Mouse (Mus musculus) limb, embryonic 11.5 days (tissue): ENCODE measurements at regions not wholly inside any gene's neighbourhood (a gene's known extent, or its start where the extent isn't known, plus 50 kb on each side); places are given as distances from the start of the nearest gene placed in this dataset.

Source experiments
- ATAC-seq: fragments of 200-750 bp; cut with Nextera tagmentation; 2 replicates; pipeline ENCODE4 v1.8.0; 2017; ENCODE audit warnings: low read depth; ENCODE audit not compliant: insufficient number of reproducible peaks, low FRiP score, low TSS enrichment
- DNase-seq: peaks from one replicate; pipeline ENCODE4 v3.0.0-alpha.2; 2015; ENCODE audit warnings: low spot score
- H3K27ac ChIP-seq: fragments of 300-500 bp; sonication (generic); replicated peaks from 2 replicates; pipeline ENCODE4 v1.5.1; 2014; ENCODE audit warnings: low read depth, mild to moderate bottlenecking, low read length
- H3K27me3 ChIP-seq: fragments of 300-500 bp; sonication (generic); 2 replicates; pipeline ENCODE4 v1.6.1; 2014; ENCODE audit warnings: mild to moderate bottlenecking, low read length, mixed read lengths; ENCODE audit not compliant: control insufficient read depth, insufficient read depth
- H3K36me3 ChIP-seq: fragments of 300-500 bp; sonication (generic); 2 replicates; pipeline ENCODE4 v1.6.1; 2014; ENCODE audit warnings: mild to moderate bottlenecking, low read length, moderate library complexity, mixed read lengths; ENCODE audit not compliant: control insufficient read depth, insufficient read depth
- H3K4me1 ChIP-seq: fragments of 300-500 bp; sonication (generic); 2 replicates; pipeline ENCODE4 v1.6.1; 2014; ENCODE audit warnings: low read length, mixed read lengths; ENCODE audit not compliant: control insufficient read depth, insufficient read depth
- H3K4me2 ChIP-seq: fragments of 300-500 bp; sonication (generic); 2 replicates; pipeline ENCODE4 v1.6.1; 2014; ENCODE audit warnings: low read depth, mild to moderate bottlenecking, moderate library complexity; ENCODE audit not compliant: severe bottlenecking
- H3K4me3 ChIP-seq: fragments of 300-500 bp; sonication (generic); 2 replicates; pipeline ENCODE4 v1.5.1; 2014; ENCODE audit warnings: low read depth, low read length
- H3K9ac ChIP-seq: fragments of 300-500 bp; sonication (generic); 2 replicates; pipeline ENCODE4 v1.6.1; 2014; ENCODE audit warnings: mild to moderate bottlenecking, low read length
- H3K9me3 ChIP-seq: fragments of 300-500 bp; sonication (generic); 2 replicates; pipeline ENCODE4 v1.6.1; 2016; ENCODE audit warnings: low read length; ENCODE audit not compliant: control insufficient read depth
- whole genome bisulfite sequencing: fragments of 180-500 bp; shearing (Covaris S2); extraction: QIAGEN DNeasy Blood & Tissue Kit; methylation state at CpG from one replicate; pipeline ENCODE4 v1.1.7; 2014; 5-methylcytosine and 5-hydroxymethylcytosine counted together

- Histone ChIP-seq H3K4me3 (no peak overlapping the region), H3K9ac (no peak overlapping the region), H3K4me2 (no peak overlapping the region), H3K27ac (no peak overlapping the region), H3K9me3 (no peaks in the 10 kb centered on the region), H3K4me1 (no peaks in the 10 kb centered on the region), H3K27me3 (no peaks in the 10 kb centered on the region), H3K36me3 (no peaks in the 10 kb centered on the region)
- no peak for DNase-seq
- no peak for ATAC-seq
- WGBS: 87% methylated on average over 3 of the region's 3 CpGs
These were observed 192.5 kb upstream of the Gmds start for GRCm38 (mm10) chr13:32530926-32531512.

- Histone ChIP-seq H3K36me3 (no peaks in the 10 kb centered on the region), H3K27me3 (no peaks in the 10 kb centered on the region), H3K4me3 (no peak overlapping the region), H3K9ac (no peak overlapping the region), H3K27ac (peak overlapping the region; percentile 61; the same call in 1 of the 2 replicates), H3K4me1 (peaks cover 11% of the 10 kb centered on the region), H3K4me2 (peak overlapping the region; percentile 18), H3K9me3 (no peaks in the 10 kb centered on the region)
- peak; percentile 65 for ATAC-seq
- WGBS: 10% methylated on average over 16 of the region's 16 CpGs
- peak; percentile 74 for DNase-seq
These were observed 180.2 kb upstream of the Gmds start for GRCm38 (mm10) chr13:32518611-32519344.

- Histone ChIP-seq H3K9me3 (no peaks in the 10 kb centered on the region), H3K4me2 (no peak overlapping the region), H3K27me3 (no peaks in the 10 kb centered on the region), H3K9ac (no peak overlapping the region), H3K36me3 (no peaks in the 10 kb centered on the region), H3K4me3 (no peak overlapping the region), H3K27ac (no peak overlapping the region), H3K4me1 (peaks cover 11% of the 10 kb centered on the region)
- ATAC-seq (no peak), DNase-seq (no peak)
- 50% methylated on average over 8 of the region's 8 CpGs for WGBS
These were observed 179.0 kb upstream of the Gmds start for GRCm38 (mm10) chr13:32517514-32517913.

DNA sequence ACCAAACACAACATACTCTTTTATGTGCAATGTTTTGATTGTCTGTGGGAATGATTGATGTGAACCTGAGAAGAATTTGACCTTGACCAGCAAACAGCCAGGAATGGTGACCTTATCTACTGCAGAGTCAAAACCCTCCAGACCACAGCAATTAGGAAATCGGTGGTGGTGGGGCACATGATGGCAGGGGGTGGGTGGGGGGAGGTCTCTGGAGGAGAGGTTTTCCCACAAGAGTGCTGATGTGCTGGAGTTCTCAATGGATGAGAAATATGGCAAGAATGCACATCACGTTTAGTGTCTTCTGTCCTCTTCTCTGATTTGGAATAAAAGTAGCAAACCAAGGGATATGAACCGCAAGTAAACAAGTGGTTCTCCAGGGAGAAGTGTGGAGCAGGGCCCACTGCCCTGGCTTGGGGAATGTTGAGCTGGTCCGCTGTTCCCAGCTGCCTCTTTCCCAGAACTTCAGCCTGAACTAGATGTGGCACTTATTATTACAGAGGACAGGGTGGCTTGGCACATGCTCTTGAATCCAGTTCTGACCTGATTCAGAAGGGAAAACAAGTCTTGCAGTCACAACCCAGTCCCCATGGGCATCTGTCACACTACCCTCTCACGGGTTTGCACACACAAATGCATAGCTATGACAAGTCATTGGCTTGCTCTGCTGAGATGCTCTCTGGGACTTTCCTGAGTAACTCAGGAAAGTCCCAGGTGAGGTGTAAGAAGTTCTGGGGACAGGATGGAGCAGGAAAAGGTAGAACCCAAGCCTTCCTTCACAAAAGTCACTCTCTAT lies 170.9 kb upstream of the Gmds start:
- 70% methylated on average over 5 of the region's 5 CpGs for WGBS
- Histone ChIP-seq H3K27ac (no peak overlapping the region), H3K9me3 (no peaks in the 10 kb centered on the region), H3K4me3 (no peak overlapping the region), H3K4me1 (no peaks in the 10 kb centered on the region), H3K27me3 (no peaks in the 10 kb centered on the region), H3K4me2 (no peak overlapping the region), H3K36me3 (no peaks in the 10 kb centered on the region), H3K9ac (no peak overlapping the region)
- DNase-seq: no peak
- no peak for ATAC-seq

GRCm38 (mm10) chr13:32508447-32508846 lies 169.9 kb upstream of the Gmds start:
- WGBS: 85% methylated on average over 3 of the region's 3 CpGs
- ATAC-seq (no peak), DNase-seq (no peak)
- Histone ChIP-seq H3K4me2 (no peak overlapping the region), H3K9ac (no peak overlapping the region), H3K36me3 (no peaks in the 10 kb centered on the region), H3K27ac (no peak overlapping the region), H3K4me3 (no peak overlapping the region), H3K9me3 (no peaks in the 10 kb centered on the region), H3K4me1 (no peaks in the 10 kb centered on the region), H3K27me3 (no peaks in the 10 kb centered on the region)

- H3K4me1 ChIP-seq: no peaks in the 10 kb centered on the region
- no peaks in the 10 kb centered on the region for H3K36me3 ChIP-seq
- H3K27me3 ChIP-seq: no peaks in the 10 kb centered on the region
- H3K27ac ChIP-seq: no peak overlapping the region
- no peak for DNase-seq
- H3K4me2 ChIP-seq: no peak overlapping the region
- no peaks in the 10 kb centered on the region for H3K9me3 ChIP-seq
- no peak for ATAC-seq
- H3K4me3 ChIP-seq: no peak overlapping the region
- no peak overlapping the region for H3K9ac ChIP-seq
- 86% methylated on average over 2 of the region's 2 CpGs for WGBS
These were observed 169.3 kb upstream of the Gmds start for GRCm38 (mm10) chr13:32507825-32508224.

GRCm38 (mm10) chr13:32498205-32498790 lies 159.8 kb upstream of the Gmds start:
- H3K4me1 ChIP-seq: peaks cover 7% of the 10 kb centered on the region

GRCm38 (mm10) chr13:32496263-32496662 lies 157.7 kb upstream of the Gmds start:
- Histone ChIP-seq H3K9me3 (no peaks in the 10 kb centered on the region), H3K4me1 (peaks cover 9% of the 10 kb centered on the region), H3K36me3 (no peaks in the 10 kb centered on the region), H3K27ac (no peak overlapping the region), H3K9ac (no peak overlapping the region), H3K4me2 (no peak overlapping the region), H3K4me3 (no peak overlapping the region), H3K27me3 (no peaks in the 10 kb centered on the region; the same call in 1 of the 2 replicates)
- ATAC-seq (no peak), DNase-seq (no peak)
- 82% methylated on average over 2 of the region's 2 CpGs for WGBS

More at GRCm38 (mm10) chr13:32498205-32498790, 159.8 kb upstream of the Gmds start:
- Histone ChIP-seq H3K4me2 (no peak overlapping the region), H3K9ac (no peak overlapping the region), H3K4me3 (no peak overlapping the region), H3K27ac (no peak overlapping the region), H3K36me3 (no peaks in the 10 kb centered on the region), H3K9me3 (no peaks in the 10 kb centered on the region), H3K27me3 (no peaks in the 10 kb centered on the region)
- DNase-seq (no peak), ATAC-seq (no peak)
- 69% methylated on average over 8 of the region's 8 CpGs for WGBS
